ENCODE assay signal across 8 mouse cellular contexts in the genomic region with DNA sequence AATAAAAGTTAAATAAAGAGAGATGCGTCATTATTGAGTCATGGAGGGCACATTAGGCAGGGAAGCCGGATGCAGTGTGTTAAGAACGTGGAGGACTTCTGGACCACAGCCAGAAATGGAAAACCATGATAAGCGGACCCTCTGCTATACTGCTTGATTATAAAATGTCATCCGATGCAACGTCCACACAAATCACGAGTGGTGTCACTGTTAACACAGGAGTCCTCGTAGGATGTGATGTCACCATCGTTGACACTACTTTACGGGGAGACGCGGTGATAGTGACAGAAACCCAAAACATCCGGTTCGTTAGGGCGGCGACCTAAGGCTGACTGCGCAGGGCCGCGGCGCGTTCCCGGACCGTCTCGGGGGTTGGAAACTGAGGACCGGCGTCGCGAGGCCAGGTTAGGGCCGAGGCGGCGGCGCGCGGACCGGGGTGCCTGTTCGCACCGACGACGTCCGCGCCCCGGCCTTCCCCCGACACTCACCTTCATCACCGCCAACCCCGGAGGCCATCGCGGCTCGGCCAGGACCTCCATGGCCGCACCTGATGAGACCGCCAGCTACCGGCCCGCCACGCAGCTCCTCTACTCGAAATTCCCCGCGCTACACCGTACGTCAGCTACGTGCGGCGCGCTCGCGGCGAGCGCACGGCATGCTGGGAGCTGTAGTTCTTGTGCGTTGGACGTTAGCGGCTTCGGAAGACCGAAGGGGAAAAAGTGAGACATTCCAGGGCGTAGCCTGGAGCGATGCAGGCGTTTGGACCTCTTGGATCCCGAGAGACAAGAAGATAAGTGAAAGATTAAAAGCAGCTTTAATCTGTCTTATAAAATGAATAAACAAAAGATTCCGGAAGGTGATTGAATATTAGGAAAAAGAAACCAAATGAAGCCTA. TPM values are rescaled to one million over a fixed set of nuclear protein-coding genes. Genes with fewer than 3 reads are reported as not detected.
A peak's percentile ranks its signal among the peaks of the same experiment; 100 is the strongest.
DNase-seq lines count a peak whose midpoint lies in the region; ATAC-seq lines count a peak whose summit lies in the region.

A gene (minus strand): TSS at position 631 of the 895 bp plus-strand sequence.

- ATAC-seq in hindbrain, embryonic 12.5 days (ENCODE audit: low FRiP score), result peak; percentile 94

- 2% methylated on average over 77 of the region's 77 CpGs for WGBS in hindbrain, embryonic 12.5 days

- H3K27ac ChIP-seq in hindbrain, embryonic 12.5 days, result no peak within 1 kb of the TSS; the same call in 1 of the 2 replicates

- H3K36me3 ChIP-seq in hindbrain, embryonic 12.5 days, result no peaks in the 10 kb centered on the region; the same call in 1 of the 2 replicates

- H3K9ac ChIP-seq in hindbrain, embryonic 12.5 days, result peak within 1 kb of the TSS; percentile 62

- H3K4me2 ChIP-seq in hindbrain, embryonic 12.5 days (replicated peaks), result peak within 1 kb of the TSS; percentile 92

- 0 out of 2 replicates have a peak, but pooled peaks cover 2% of the 10 kb centered on the region for H3K27me3 ChIP-seq in hindbrain, embryonic 12.5 days

- H3K4me3 ChIP-seq in hindbrain, embryonic 12.5 days, result peak within 1 kb of the TSS; percentile 79

- peak; percentile 96 for DNase-seq in NIH3T3 (ENCODE audit: low read depth)
- DNase-seq in cerebellum, adult 9-11 months, result peak; percentile 83
- peak; percentile 68 to 84 for DNase-seq in frontal cortex, postnatal 10 days (ENCODE audit: low spot score in 2 of 2)
- peak; percentile 83 for DNase-seq in layer of hippocampus, postnatal 36 days
- DNase-seq in lung, postnatal 4 days, result peak; percentile 88 to 89
- peak; percentile 76 for DNase-seq in retina, postnatal 7 days (ENCODE audit: low read depth, low spot score)
- DNase-seq in urinary bladder, adult 2 months (ENCODE audit: low spot score), result peak; percentile 54

- H3K4me1 ChIP-seq in hindbrain, embryonic 12.5 days, result peaks cover 7% of the 10 kb centered on the region

- H3K9me3 ChIP-seq in hindbrain, embryonic 12.5 days (replicated peaks), result no peaks in the 10 kb centered on the region

RNA-seq across cellular contexts. Expression of the gene that starts here (rescaled TPM):
- polyA plus RNA-seq in hindbrain, embryonic 12.5 days (2016; fragmentation: Nextera tagmentation; extraction: Ambion mirVana), result 28.0 and 28.7 TPM in 2 replicates
- total RNA-seq in layer of hippocampus, postnatal 36 days (2021), result 1 to 10 TPM; 6.1 to 6.9 TPM
- polyA plus RNA-seq in urinary bladder, adult 2 months (2012; rRNA removed), result 2.2 and 2.5 TPM in 2 replicates
